Mouse (Mus musculus) spleen, adult 18-20 months (tissue): Measurements from ENCODE around the gene Ppp1r15a.
"Not testable (repeated sequence)": the region's sequence is repeated elsewhere in the genome, so short reads cannot be mapped to it uniquely, and the experiment has no call there.

Experiments used
- DNase-seq, 2 experiments: peaks; one replicate each; pipeline ENCODE4 v3.0.0; 2022; ENCODE audit warnings: mixed read lengths in 2 of 2

Ppp1r15a gene

GRCm38 (mm10) chr7:45480310-45480709 lies 45.8 kb downstream of the Ppp1r15a start:
- not testable (repeated sequence) for DNase-seq

- no peak for DNase-seq
Measured at GRCm38 (mm10) chr7:45478774-45479173, 47.3 kb downstream of the Ppp1r15a start.

GRCm38 (mm10) chr7:45477003-45477402 lies 49.1 kb downstream of the Ppp1r15a start:
- DNase-seq: peak in 1 of 2 experiments; percentile 62

GRCm38 (mm10) chr7:45476453-45476852 lies 49.6 kb downstream of the Ppp1r15a start:
- no peak for DNase-seq

- no peak for DNase-seq
Measured at GRCm38 (mm10) chr7:45475291-45475969, 50.6 kb downstream of the Ppp1r15a start.
